ENCODE assay signal across 26 mouse cellular contexts in the genomic region with DNA sequence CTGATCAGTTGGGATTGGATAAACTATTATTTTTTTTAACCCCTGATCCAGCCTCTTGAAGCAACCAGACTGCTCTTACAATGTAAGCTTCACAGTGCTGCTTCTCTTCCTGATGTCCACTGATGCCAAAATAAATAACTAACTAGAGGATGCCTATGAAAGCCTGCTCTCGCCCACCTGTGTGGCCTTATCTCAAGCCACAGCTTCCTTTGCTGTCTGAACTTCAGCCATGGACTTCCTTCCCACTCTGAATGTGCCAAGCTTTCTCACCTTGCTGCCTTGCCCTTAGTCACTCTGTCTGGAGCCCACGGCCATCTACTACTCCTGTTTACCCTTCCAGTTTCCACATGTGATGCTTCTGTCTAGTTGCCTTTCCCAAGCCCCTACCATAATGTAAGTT.
DNase-seq lines count a peak whose midpoint lies in the region; ATAC-seq and TF ChIP-seq lines count a peak whose summit lies in the region.
"Had no signal": no experiment of that assay in that cellular context is flagged by ENCODE, and none has a peak within 500 bp of the region (broad histone marks: within the 10 kb centered on the region; RNA-seq: fewer than 3 reads in every experiment).

No protein-coding gene starts in this region.

- no peak for TF ChIP-seq POLR2A in kidney, adult 2 months (IDR thresholded peaks at IDR 0.05; ENCODE audit: low read depth, low read length)

- H3K4me2 ChIP-seq in heart, embryonic 11.5 days, result no peak overlapping the region
- no peak overlapping the region for H3K4me2 ChIP-seq in kidney, embryonic 15.5 days
- H3K4me2 ChIP-seq in kidney, embryonic 14.5 days (replicated peaks; ENCODE audit: low read depth, low read length), result no peak overlapping the region
- H3K4me2 ChIP-seq in heart, postnatal 0 days (ENCODE audit: low read depth, low read length), result no peak overlapping the region
- H3K4me2 ChIP-seq: hindbrain, embryonic 13.5 days; limb, embryonic 12.5 days; liver, embryonic 15.5 days; midbrain, embryonic 15.5 days; neural tube, embryonic 15.5 days had no signal

- DNase-seq in heart, adult 11 months, result peak; percentile 96
- peak; percentile 14 for DNase-seq in kidney, adult 2 months
- peak; percentile 3 to 42 for DNase-seq in kidney, postnatal 25 days
- DNase-seq in heart, postnatal 0 days (ENCODE audit: low spot score), result peak; percentile 11
- DNase-seq: adrenal gland, adult 8-10 months; cerebellum, adult 2 months; cerebellum, postnatal 14 days; gastrocnemius, postnatal 25 days; lung, postnatal 14 days; retina, postnatal 1 day; right cerebral cortex, postnatal 14 days; thymus, postnatal 4 days had no signal

- 46% methylated on average over 2 of the region's 2 CpGs for WGBS in heart, embryonic 11.5 days (ENCODE audit: insufficient replicate concordance)
- WGBS in kidney, adult 2 months, result 43% methylated on average over 2 of the region's 2 CpGs
- 65% methylated on average over 2 of the region's 2 CpGs for WGBS in kidney, embryonic 15.5 days
- WGBS in kidney, embryonic 14.5 days, result 61% methylated on average over 2 of the region's 2 CpGs
- 38% methylated on average over 2 of the region's 2 CpGs for WGBS in heart, postnatal 0 days

- H3K4me1 ChIP-seq in heart, embryonic 11.5 days (ENCODE audit: control insufficient read depth, insufficient read depth, low read length), result no peaks in the 10 kb centered on the region
- no peaks in the 10 kb centered on the region; the same call in 1 of the 2 replicates for H3K4me1 ChIP-seq in kidney, adult 2 months (ENCODE audit: control insufficient read depth, insufficient read depth, low read length)
- peaks cover 17% of the 10 kb centered on the region for H3K4me1 ChIP-seq in kidney, embryonic 15.5 days
- peaks cover 12% of the 10 kb centered on the region; the same call in 1 of the 2 replicates for H3K4me1 ChIP-seq in kidney, embryonic 14.5 days (ENCODE audit: control insufficient read depth, insufficient read depth, low read length)
- no peaks in the 10 kb centered on the region for H3K4me1 ChIP-seq in heart, postnatal 0 days (ENCODE audit: control insufficient read depth, insufficient read depth)
- H3K4me1 ChIP-seq: liver, embryonic 15.5 days; midbrain, embryonic 15.5 days had no signal

- no peaks in the 10 kb centered on the region for H3K9me3 ChIP-seq in heart, embryonic 11.5 days (replicated peaks; ENCODE audit: control insufficient read depth, low read length)
- no peaks in the 10 kb centered on the region for H3K9me3 ChIP-seq in kidney, embryonic 15.5 days (replicated peaks)
- no peaks in the 10 kb centered on the region for H3K9me3 ChIP-seq in kidney, embryonic 14.5 days (ENCODE audit: control insufficient read depth, low read length)
- H3K9me3 ChIP-seq in heart, postnatal 0 days (replicated peaks; ENCODE audit: control insufficient read depth, low read length), result no peaks in the 10 kb centered on the region
- H3K9me3 ChIP-seq: hindbrain, embryonic 13.5 days; limb, embryonic 12.5 days; liver, embryonic 15.5 days; midbrain, embryonic 10.5 days; midbrain, embryonic 15.5 days; neural tube, embryonic 15.5 days had no signal

- H3K27ac ChIP-seq in heart, embryonic 11.5 days (ENCODE audit: low read depth, low read length), result no peak overlapping the region
- H3K27ac ChIP-seq in kidney, adult 2 months (ENCODE audit: insufficient read depth, low read depth, low read length), result no peak overlapping the region
- no peak overlapping the region for H3K27ac ChIP-seq in kidney, embryonic 15.5 days
- H3K27ac ChIP-seq in kidney, embryonic 14.5 days (ENCODE audit: low read depth, low read length), result no peak overlapping the region
- no peak overlapping the region for H3K27ac ChIP-seq in heart, postnatal 0 days (ENCODE audit: low read depth)
- H3K27ac ChIP-seq: hindbrain, embryonic 13.5 days; layer of hippocampus, adult 2 months; left cerebral cortex, adult 2 months; limb, embryonic 12.5 days; liver, embryonic 15.5 days; midbrain, embryonic 10.5 days; midbrain, embryonic 15.5 days; neural tube, embryonic 15.5 days had no signal

- TF ChIP-seq EP300 in heart, postnatal 0 days (IDR thresholded peaks at IDR 0.05; ENCODE audit: low read depth), result no peak

- no peak for TF ChIP-seq CTCF in kidney, adult 2 months (conservative IDR thresholded peaks at IDR 0.05; ENCODE audit: insufficient read depth, insufficient read length, low read depth, low read length)
- TF ChIP-seq CTCF in heart, postnatal 0 days (IDR thresholded peaks at IDR 0.05; ENCODE audit: low read depth), result no peak

- H3K9ac ChIP-seq in heart, embryonic 11.5 days (ENCODE audit: low read depth, low read length), result no peak overlapping the region
- no peak overlapping the region for H3K9ac ChIP-seq in kidney, embryonic 15.5 days
- H3K9ac ChIP-seq in kidney, embryonic 14.5 days (ENCODE audit: low read depth, low read length), result no peak overlapping the region
- no peak overlapping the region for H3K9ac ChIP-seq in heart, postnatal 0 days (replicated peaks; ENCODE audit: low read depth, low read length)
- H3K9ac ChIP-seq: hindbrain, embryonic 13.5 days; limb, embryonic 12.5 days; liver, embryonic 15.5 days; midbrain, embryonic 15.5 days; neural tube, embryonic 15.5 days had no signal

- H3K4me3 ChIP-seq in heart, embryonic 11.5 days (ENCODE audit: low read depth, low read length), result no peak overlapping the region
- no peak overlapping the region for H3K4me3 ChIP-seq in kidney, adult 2 months (ENCODE audit: insufficient read depth, low read depth, low read length)
- no peak overlapping the region for H3K4me3 ChIP-seq in kidney, embryonic 15.5 days (replicated peaks)
- H3K4me3 ChIP-seq in kidney, embryonic 14.5 days (ENCODE audit: low read length), result no peak overlapping the region
- H3K4me3 ChIP-seq in heart, postnatal 0 days (ENCODE audit: low read depth, low read length), result no peak overlapping the region
- H3K4me3 ChIP-seq: hindbrain, embryonic 13.5 days; layer of hippocampus, adult 2 months; left cerebral cortex, adult 2 months; limb, embryonic 12.5 days; liver, embryonic 15.5 days; midbrain, embryonic 10.5 days; midbrain, embryonic 15.5 days; neural tube, embryonic 15.5 days had no signal

- no peaks in the 10 kb centered on the region for H3K27me3 ChIP-seq in heart, embryonic 11.5 days (ENCODE audit: control insufficient read depth, insufficient read depth, low read length)
- no peaks in the 10 kb centered on the region for H3K27me3 ChIP-seq in kidney, adult 2 months (replicated peaks; ENCODE audit: control insufficient read depth, insufficient read depth, low read length)
- no peaks in the 10 kb centered on the region for H3K27me3 ChIP-seq in kidney, embryonic 15.5 days
- no peaks in the 10 kb centered on the region for H3K27me3 ChIP-seq in kidney, embryonic 14.5 days (ENCODE audit: control insufficient read depth, insufficient read depth, low read length)
- no peaks in the 10 kb centered on the region for H3K27me3 ChIP-seq in heart, postnatal 0 days (ENCODE audit: control insufficient read depth, insufficient read depth, low read length)
- H3K27me3 ChIP-seq: hindbrain, embryonic 13.5 days; limb, embryonic 12.5 days; liver, embryonic 15.5 days; midbrain, embryonic 15.5 days; neural tube, embryonic 15.5 days had no signal

- no peak for ATAC-seq in heart, embryonic 11.5 days (replicated peaks; ENCODE audit: insufficient number of reproducible peaks, low FRiP score, low TSS enrichment)
- ATAC-seq in kidney, embryonic 15.5 days (replicated peaks; ENCODE audit: low FRiP score), result no peak
- ATAC-seq in kidney, embryonic 14.5 days (ENCODE audit: low FRiP score, low TSS enrichment), result no peak
- ATAC-seq in heart, postnatal 0 days (ENCODE audit: insufficient read depth, low read depth), result no peak
- ATAC-seq: forebrain, embryonic 14.5 days; intestine, embryonic 16.5 days; midbrain, embryonic 15.5 days had no signal

- H3K36me3 ChIP-seq in heart, embryonic 11.5 days (ENCODE audit: control insufficient read depth, insufficient read depth, low read length), result no peaks in the 10 kb centered on the region
- no peaks in the 10 kb centered on the region for H3K36me3 ChIP-seq in kidney, adult 2 months (ENCODE audit: control insufficient read depth, insufficient read depth, low read length)
- no peaks in the 10 kb centered on the region for H3K36me3 ChIP-seq in kidney, embryonic 15.5 days
- no peaks in the 10 kb centered on the region for H3K36me3 ChIP-seq in kidney, embryonic 14.5 days (ENCODE audit: control insufficient read depth, insufficient read depth, low read length)
- no peaks in the 10 kb centered on the region for H3K36me3 ChIP-seq in heart, postnatal 0 days (replicated peaks; ENCODE audit: control insufficient read depth, insufficient read depth, low read length)
- H3K36me3 ChIP-seq: G1E; hindbrain, embryonic 13.5 days; limb, embryonic 12.5 days; liver, embryonic 15.5 days; midbrain, embryonic 10.5 days; midbrain, embryonic 15.5 days; neural tube, embryonic 15.5 days had no signal

Comparison
In these comparisons a context has a peak if more than half of its experiments do, and no peak if none do; other contexts are left out.
1. DNase-seq: peak in every context shown above with its lines; median percentile 96 in heart, adult 11 months; 22 in kidney, postnatal 25 days; 14 in kidney, adult 2 months; 11 in heart, postnatal 0 days.